Mouse (Mus musculus) liver, embryonic 11.5 days (tissue): Measurements from ENCODE around the gene Rffl. TPM values are rescaled to one million over a fixed set of nuclear protein-coding genes. Genes with fewer than 3 reads are reported as not detected.
"Not testable (repeated sequence)": the region's sequence is repeated elsewhere in the genome, so short reads cannot be mapped to it uniquely, and the experiment has no call there.

Experiments
- ATAC-seq: fragments of 200-750 bp; cut with Nextera tagmentation; replicated peaks from 2 replicates; pipeline ENCODE4 v1.8.0; 2017; ENCODE audit warnings: moderate number of reproducible peaks, mild to moderate bottlenecking, moderate TSS enrichment, moderate library complexity; ENCODE audit not compliant: low FRiP score
- DNase-seq: peaks from one replicate; pipeline ENCODE4 v3.0.0-alpha.2; 2017; ENCODE audit warnings: low spot score
- H3K27ac ChIP-seq: fragments of 300-500 bp; sonication (generic); 2 replicates; pipeline ENCODE4 v1.5.1; 2014; ENCODE audit warnings: mild to moderate bottlenecking, low read depth, low read length, control low read depth
- H3K27me3 ChIP-seq: fragments of 300-500 bp; sonication (generic); replicated peaks from 2 replicates; pipeline ENCODE4 v1.6.1; 2014; ENCODE audit warnings: low read length, mixed read lengths; ENCODE audit not compliant: control insufficient read depth, insufficient read depth
- H3K36me3 ChIP-seq: fragments of 300-500 bp; sonication (generic); 2 replicates; pipeline ENCODE4 v1.6.1; 2014; ENCODE audit warnings: mild to moderate bottlenecking, low read length, moderate library complexity, mixed read lengths; ENCODE audit not compliant: control insufficient read depth, insufficient read depth
- H3K4me1 ChIP-seq: fragments of 300-500 bp; sonication (generic); replicated peaks from 2 replicates; pipeline ENCODE4 v1.6.1; 2014; ENCODE audit warnings: low read length, mixed read lengths; ENCODE audit not compliant: control insufficient read depth, insufficient read depth
- H3K4me2 ChIP-seq: fragments of 300-500 bp; sonication (generic); 2 replicates; pipeline ENCODE4 v1.6.1; 2014; ENCODE audit warnings: mild to moderate bottlenecking, control low read depth, moderate library complexity
- H3K4me3 ChIP-seq: fragments of 300-500 bp; sonication (generic); 2 replicates; pipeline ENCODE4 v1.5.1; 2014; ENCODE audit warnings: low read depth, low read length, control low read depth
- H3K9ac ChIP-seq: fragments of 300-500 bp; sonication (generic); 2 replicates; pipeline ENCODE4 v1.6.1; 2014; ENCODE audit warnings: low read depth, low read length, control low read depth
- H3K9me3 ChIP-seq: fragments of 300-500 bp; sonication (generic); 2 replicates; pipeline ENCODE4 v1.6.1; 2016; ENCODE audit warnings: low read length, inconsistent platforms, mixed read lengths; ENCODE audit not compliant: control insufficient read depth
- WGBS: fragments of 180-500 bp; shearing (Covaris S2); extraction: QIAGEN DNeasy Blood & Tissue Kit; methylation state at CpG from one replicate; pipeline ENCODE4 v1.1.7; 2014; 5-methylcytosine and 5-hydroxymethylcytosine counted together
- polyA plus RNA-seq: library from polyadenylated mRNA; unstranded; fragments of >200 nt; fragmentation: Nextera tagmentation; extraction: Ambion mirVana; gene quantifications from 2 replicates; pipeline ENCODE4 v1.2.1, GENCODE M21; 2014

Gene Rffl
- polyA plus RNA-seq, 1 experiment from 2014 or later: 27.5 TPM

GRCm38 (mm10) chr11:82832402-82832801 lies 38.6 kb downstream of the Rffl start:
- not testable (repeated sequence) for DNase-seq
- 78% methylated on average over 10 of the region's 10 CpGs for WGBS

GRCm38 (mm10) chr11:82831008-82831893 lies 39.8 kb downstream of the Rffl start:
- no peaks in the 10 kb centered on the region for H3K27me3 ChIP-seq
- no peak overlapping the region for H3K9ac ChIP-seq
- no peaks in the 10 kb centered on the region for H3K9me3 ChIP-seq
- H3K27ac ChIP-seq: no peak overlapping the region
- peaks cover 26% of the 10 kb centered on the region for H3K4me1 ChIP-seq
- no peak for ATAC-seq
- peaks cover 2% of the 10 kb centered on the region; the same call in 1 of the 2 replicates for H3K36me3 ChIP-seq
- 32% methylated on average over 10 of the region's 10 CpGs for WGBS
- H3K4me2 ChIP-seq: peak overlapping the region; percentile 32
- no peak overlapping the region for H3K4me3 ChIP-seq
- no peak for DNase-seq

More at GRCm38 (mm10) chr11:82832402-82832801, 38.6 kb downstream of the Rffl start:
- not testable (repeated sequence) for H3K27me3 ChIP-seq, H3K4me3 ChIP-seq, ATAC-seq, H3K4me2 ChIP-seq, H3K27ac ChIP-seq, H3K36me3 ChIP-seq, H3K9me3 ChIP-seq, H3K9ac ChIP-seq
- peaks cover 26% of the 10 kb centered on the region for H3K4me1 ChIP-seq

GRCm38 (mm10) chr11:82826818-82827217 lies 44.2 kb downstream of the Rffl start:
- Histone ChIP-seq H3K27ac (no peak overlapping the region), H3K27me3 (no peaks in the 10 kb centered on the region), H3K9ac (no peak overlapping the region), H3K4me1 (peaks cover 17% of the 10 kb centered on the region), H3K9me3 (no peaks in the 10 kb centered on the region), H3K4me3 (no peak overlapping the region), H3K4me2 (no peak overlapping the region), H3K36me3 (no peaks in the 10 kb centered on the region)
- DNase-seq: no peak
- ATAC-seq: no peak

- 75% methylated on average over 13 of the region's 13 CpGs for WGBS
- H3K4me1 ChIP-seq: peaks cover 10% of the 10 kb centered on the region
- H3K4me3 ChIP-seq: no peak overlapping the region
- H3K9ac ChIP-seq: no peak overlapping the region
- no peak for DNase-seq
- H3K27me3 ChIP-seq: no peaks in the 10 kb centered on the region
- H3K9me3 ChIP-seq: no peaks in the 10 kb centered on the region
- no peak for ATAC-seq
- 0 out of 2 replicates have a peak overlapping the region, but pooled peaks have one; percentile 32 for H3K27ac ChIP-seq
- H3K36me3 ChIP-seq: peaks cover 5% of the 10 kb centered on the region; the same call in 1 of the 2 replicates
- H3K4me2 ChIP-seq: no peak overlapping the region
These were observed 50.1 kb downstream of the Rffl start for GRCm38 (mm10) chr11:82820788-82821456.

GRCm38 (mm10) chr11:82819350-82819749 lies 51.7 kb downstream of the Rffl start:
- no peak overlapping the region for H3K27ac ChIP-seq
- ATAC-seq (peak; percentile 77), DNase-seq (peak; percentile 69)
- WGBS: 36% methylated on average over 4 of the region's 4 CpGs
- H3K9ac ChIP-seq: no peak overlapping the region
- no peaks in the 10 kb centered on the region for H3K27me3 ChIP-seq
- H3K4me2 ChIP-seq: no peak overlapping the region
- peaks cover 5% of the 10 kb centered on the region; the same call in 1 of the 2 replicates for H3K36me3 ChIP-seq
- H3K9me3 ChIP-seq: no peaks in the 10 kb centered on the region
- no peak overlapping the region for H3K4me3 ChIP-seq
- peaks cover 10% of the 10 kb centered on the region for H3K4me1 ChIP-seq

- Histone ChIP-seq H3K4me1 (no peaks in the 10 kb centered on the region), H3K4me2 (no peak overlapping the region), H3K27ac (no peak overlapping the region), H3K36me3 (peaks cover 17% of the 10 kb centered on the region; the same call in 1 of the 2 replicates), H3K9ac (no peak overlapping the region), H3K9me3 (no peaks in the 10 kb centered on the region), H3K4me3 (no peak overlapping the region), H3K27me3 (no peaks in the 10 kb centered on the region)
- 87% methylated on average over 5 of the region's 5 CpGs for WGBS
- DNase-seq: no peak
- ATAC-seq: no peak
These were observed 62.5 kb downstream of the Rffl start for GRCm38 (mm10) chr11:82808485-82808884.

- H3K36me3 ChIP-seq: peaks cover 27% of the 10 kb centered on the region
- DNase-seq (no peak), ATAC-seq (no peak)
- no peaks in the 10 kb centered on the region for H3K4me1 ChIP-seq
- H3K9ac ChIP-seq: no peak overlapping the region
- no peak overlapping the region for H3K4me2 ChIP-seq
- H3K27ac ChIP-seq: no peak overlapping the region
- no peaks in the 10 kb centered on the region for H3K27me3 ChIP-seq
- no peaks in the 10 kb centered on the region for H3K9me3 ChIP-seq
- 84% methylated on average over 3 of the region's 3 CpGs for WGBS
- no peak overlapping the region for H3K4me3 ChIP-seq
These were observed 63.6 kb downstream of the Rffl start for GRCm38 (mm10) chr11:82807370-82807769.

GRCm38 (mm10) chr11:82806656-82807055 lies 64.4 kb downstream of the Rffl start:
- no peaks in the 10 kb centered on the region for H3K4me1 ChIP-seq
- ATAC-seq: no peak
- no peak overlapping the region for H3K4me3 ChIP-seq
- no peak overlapping the region for H3K9ac ChIP-seq
- no peak overlapping the region for H3K27ac ChIP-seq
- no peaks in the 10 kb centered on the region for H3K27me3 ChIP-seq
- no peaks in the 10 kb centered on the region for H3K9me3 ChIP-seq
- peaks cover 32% of the 10 kb centered on the region for H3K36me3 ChIP-seq
- H3K4me2 ChIP-seq: no peak overlapping the region
- WGBS: 72% methylated on average over 3 of the region's 3 CpGs
- DNase-seq: no peak
